Comparison of ENCODE assay signal across 15 mouse cellular contexts in the genomic region with DNA sequence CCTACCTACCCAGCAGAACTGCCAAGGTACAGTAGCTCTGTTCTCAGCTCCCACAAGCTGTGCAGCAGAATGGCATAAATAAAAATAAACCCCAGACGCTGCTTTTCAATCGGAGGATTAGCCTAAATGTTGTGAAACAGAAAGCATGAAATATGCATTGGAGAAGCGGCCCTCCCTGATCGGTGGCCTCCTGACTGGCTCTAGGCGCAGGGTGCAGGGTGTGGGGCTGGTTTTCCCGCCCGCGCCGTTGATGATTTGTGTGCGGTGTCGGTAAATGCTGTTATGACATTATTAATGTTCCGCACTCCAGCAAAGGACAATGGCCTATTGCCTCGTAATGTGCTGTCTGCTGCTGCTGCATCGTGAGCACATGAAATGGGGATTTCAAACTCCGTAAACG. TPM values are rescaled to one million over a fixed set of nuclear protein-coding genes. Genes with fewer than 3 reads are reported as not detected.
DNase-seq lines count a peak whose midpoint lies in the region; ATAC-seq and TF ChIP-seq lines count a peak whose summit lies in the region.
"Had no signal": no experiment of that assay in that cellular context is flagged by ENCODE, and none has a peak within 500 bp of the region (broad histone marks: within the 10 kb centered on the region; RNA-seq: fewer than 3 reads in every experiment).

No protein-coding gene starts in this region.

- no peak overlapping the region for H3K27ac ChIP-seq in gastrocnemius, adult 2 months
- H3K27ac ChIP-seq in neural tube, embryonic 15.5 days (replicated peaks), result peak overlapping the region; percentile 63; the same call in 1 of the 2 replicates
- H3K27ac ChIP-seq: limb, embryonic 13.5 days had no signal

- H3K4me3 ChIP-seq in gastrocnemius, adult 2 months, result no peak overlapping the region
- no peak overlapping the region for H3K4me3 ChIP-seq in neural tube, embryonic 15.5 days (replicated peaks)
- H3K4me3 ChIP-seq: limb, embryonic 13.5 days had no signal

- H3K4me2 ChIP-seq in neural tube, embryonic 15.5 days, result peak overlapping the region; percentile 30
- H3K4me2 ChIP-seq: limb, embryonic 13.5 days had no signal

- H3K36me3 ChIP-seq in neural tube, embryonic 15.5 days, result no peaks in the 10 kb centered on the region
- H3K36me3 ChIP-seq: limb, embryonic 13.5 days had no signal

- no peaks in the 10 kb centered on the region for H3K9me3 ChIP-seq in neural tube, embryonic 15.5 days (replicated peaks)
- H3K9me3 ChIP-seq: limb, embryonic 13.5 days had no signal

- peaks cover 33% of the 10 kb centered on the region for H3K4me1 ChIP-seq in neural tube, embryonic 15.5 days

- intact Hi-C loops in gastrocnemius, adult 2 months (cut with DNase I), result no loop called here
- intact Hi-C loops in gastrocnemius, postnatal 14 days (cut with DNase I; ENCODE audit: low total_unique reads), result loop anchor here (10.0 kb wide), 1 partner anchor 261 kb away; no protein-coding TSS in a partner anchor

- peak; percentile 38; the same call in 1 of the 2 replicates for ATAC-seq in neural tube, embryonic 15.5 days (ENCODE audit: low FRiP score)

- peaks cover 13% of the 10 kb centered on the region; the same call in 1 of the 2 replicates for H3K27me3 ChIP-seq in neural tube, embryonic 15.5 days (replicated peaks)

- DNase-seq in gastrocnemius, adult 2 months, result peak; percentile 2
- no peak for DNase-seq in gastrocnemius, postnatal 14 days
- peak; percentile 28 for DNase-seq in right cerebral cortex, postnatal 25 days
- DNase-seq in right cerebral cortex, postnatal 36 days (ENCODE audit: low spot score in 2 of 2), result no peak
- peak; percentile 29 for DNase-seq in layer of hippocampus, postnatal 36 days
- no peak for DNase-seq in retina, embryonic 14.5 days (ENCODE audit: low spot score)
- no peak for DNase-seq in spleen, postnatal 4 days (ENCODE audit: low spot score in 2 of 2)
- DNase-seq: cerebellum, adult 9-10 months; kidney, adult 18-20 months; lung, postnatal 36 days; spleen, adult 18-20 months had no signal

- TF ChIP-seq CTCF in gastrocnemius, adult 2 months (IDR thresholded peaks at IDR 0.05), result no peak

- WGBS in neural tube, embryonic 15.5 days, result 27% methylated on average over 16 of the region's 16 CpGs

- H3K9ac ChIP-seq in neural tube, embryonic 15.5 days (replicated peaks), result peak overlapping the region; percentile 10; the same call in 1 of the 2 replicates
- H3K9ac ChIP-seq: limb, embryonic 13.5 days had no signal

RNA-seq across cellular contexts. Expression of a gene that starts 5.1 kb away (rescaled TPM):
- total RNA-seq in gastrocnemius, adult 2 months (2021), result not detected
- under 1 TPM; 0.08 to 0.47 TPM for total RNA-seq in gastrocnemius, postnatal 14 days (2021)
- total RNA-seq in layer of hippocampus, postnatal 36 days (2021), result 10 to 100 TPM; 44.9 to 51.7 TPM
- 20.1 and 25.0 TPM in 2 replicates for polyA plus RNA-seq in neural tube, embryonic 15.5 days (2015; fragmentation: Nextera tagmentation; extraction: Ambion mirVana)
- total RNA-seq: gastrocnemius, adult 8-10 months had no signal
- polyA plus RNA-seq: liver, embryonic 16.5 days had no signal

Comparison
In these comparisons a context has a peak if more than half of its experiments do, and no peak if none do; other contexts are left out.
1. DNase-seq: peak in gastrocnemius, adult 2 months (single experiment), right cerebral cortex, postnatal 25 days (single experiment) and layer of hippocampus, postnatal 36 days (2 of 2); none in gastrocnemius, postnatal 14 days (single experiment), right cerebral cortex, postnatal 36 days (0 of 2), retina, embryonic 14.5 days (single experiment) and spleen, postnatal 4 days (0 of 2).
2. RNA of a gene that starts 5.1 kb away (total RNA-seq): 44.9 to 51.7 TPM in layer of hippocampus, postnatal 36 days; 0.08 to 0.47 TPM in gastrocnemius, postnatal 14 days and not detected in gastrocnemius, adult 2 months; every median in the first group is over 10 times any median in the second.